Mouse (Mus musculus) effector memory CD4-positive, alpha-beta T cell, adult 5 months (primary cell): ENCODE results near the gene Nisch. TPM values are rescaled to one million over a fixed set of nuclear protein-coding genes. Genes with fewer than 3 reads are reported as not detected.

Experiments
- polyA plus RNA-seq: library from polyadenylated mRNA; unstranded; fragments of 100-300 nt; shearing (Covaris generic); gene quantifications from one replicate; pipeline ENCODE4 v1.2.1, GENCODE M21; 2017

Nisch gene
- polyA plus RNA-seq = 242 TPM

DNA sequence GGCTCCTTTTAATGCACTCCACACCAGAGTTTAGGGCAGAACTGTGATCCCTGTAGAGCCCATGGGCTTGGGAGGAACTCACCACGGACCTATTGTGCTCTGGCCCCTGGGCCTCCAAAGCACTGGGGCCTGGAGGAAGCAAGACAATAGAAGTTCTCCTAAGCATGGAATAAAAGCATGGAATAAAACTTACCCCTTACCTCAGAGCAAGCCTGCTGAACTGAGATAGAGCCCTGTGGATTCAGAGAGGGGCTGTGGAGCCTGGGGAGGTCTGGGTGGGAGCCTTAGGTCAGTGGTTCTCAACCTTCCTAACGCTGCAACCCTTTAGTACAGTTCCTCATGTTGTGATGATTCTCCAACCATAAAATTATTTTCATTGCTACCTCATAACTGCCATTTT is at the start of gene Nisch:
TSS of gene Nisch (minus strand) at position 101 of the 400 bp plus-strand sequence.

DNA sequence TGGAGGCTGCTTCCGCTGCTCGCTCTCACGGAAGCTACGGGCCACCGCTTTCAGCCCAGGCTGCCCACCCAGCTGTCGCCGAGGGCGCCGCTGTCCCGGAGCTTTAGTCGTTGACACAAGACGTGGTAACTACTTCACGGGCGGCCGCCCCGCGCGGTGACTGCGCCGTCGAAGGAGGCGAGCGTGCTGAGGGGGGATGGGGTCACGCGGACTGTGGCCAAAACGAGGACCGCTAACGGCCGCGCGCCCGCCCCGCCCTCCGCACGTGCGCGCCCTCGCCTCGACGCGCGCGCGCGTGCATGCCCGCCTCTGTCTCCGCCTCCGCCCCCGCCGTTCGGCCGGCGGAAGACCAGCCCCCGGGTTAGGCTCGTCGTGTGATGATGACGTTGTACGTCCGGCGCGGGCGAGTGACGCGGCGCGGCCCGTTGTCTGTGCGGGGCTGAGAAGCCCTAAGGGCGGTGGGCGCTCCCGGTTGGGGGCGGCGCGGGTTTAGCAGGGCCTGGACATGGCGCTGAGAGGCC is 34.4 kb upstream of the Nisch start, which contains the start of the genes Phf7 and Bap1:
TSS of gene Phf7 (minus strand) at position 234 of the 521 bp plus-strand sequence.
TSS of gene Bap1 (plus strand) at position 367 of the 521 bp plus-strand sequence.

DNA sequence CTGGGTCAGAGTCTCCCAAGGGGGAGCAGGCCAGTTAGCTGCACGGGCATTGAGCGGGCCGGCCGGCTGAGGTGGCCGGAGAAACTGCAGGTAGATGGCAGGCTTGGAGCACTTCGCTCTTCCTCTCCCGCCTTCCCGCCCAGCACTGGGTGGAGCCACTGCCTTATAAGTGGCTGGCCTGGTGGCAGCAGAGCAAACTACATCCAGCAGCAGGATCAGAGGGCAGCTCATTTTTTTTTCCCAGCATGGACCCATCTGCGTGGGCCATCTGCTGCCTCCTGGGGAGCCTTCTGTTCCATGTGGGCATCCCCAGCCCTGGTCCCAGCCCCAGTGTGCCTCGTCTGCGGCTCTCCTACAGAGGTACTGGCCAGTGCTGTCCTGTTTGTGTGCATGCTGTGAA is 920 bp upstream of the Nisch start, which contains the start of gene Sema3g:
TSS of gene Sema3g (plus strand) at position 195 of the 400 bp plus-strand sequence.

DNA sequence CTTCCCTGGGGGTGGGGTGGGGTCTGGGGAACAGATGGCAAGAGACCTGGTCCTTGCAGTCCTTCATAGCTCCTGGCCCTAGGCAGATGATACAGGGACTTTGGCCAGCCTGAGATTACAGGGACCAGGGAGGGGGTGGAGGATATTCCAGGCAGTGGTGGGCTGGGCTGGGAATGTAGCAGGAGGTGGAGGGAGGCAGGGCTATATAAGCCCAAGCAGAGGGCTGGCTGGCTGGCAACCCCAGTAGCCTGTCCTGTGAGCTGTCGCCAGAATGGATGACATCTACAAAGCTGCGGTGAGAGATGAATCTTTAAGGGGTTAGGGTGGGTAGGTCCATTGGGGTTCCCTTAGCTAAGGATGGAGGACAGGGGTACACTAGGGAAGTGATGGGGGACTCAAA is 8.7 kb downstream of the Nisch start, which contains the start of gene Tnnc1:
TSS of gene Tnnc1 (plus strand) at position 229 of the 400 bp plus-strand sequence.

DNA sequence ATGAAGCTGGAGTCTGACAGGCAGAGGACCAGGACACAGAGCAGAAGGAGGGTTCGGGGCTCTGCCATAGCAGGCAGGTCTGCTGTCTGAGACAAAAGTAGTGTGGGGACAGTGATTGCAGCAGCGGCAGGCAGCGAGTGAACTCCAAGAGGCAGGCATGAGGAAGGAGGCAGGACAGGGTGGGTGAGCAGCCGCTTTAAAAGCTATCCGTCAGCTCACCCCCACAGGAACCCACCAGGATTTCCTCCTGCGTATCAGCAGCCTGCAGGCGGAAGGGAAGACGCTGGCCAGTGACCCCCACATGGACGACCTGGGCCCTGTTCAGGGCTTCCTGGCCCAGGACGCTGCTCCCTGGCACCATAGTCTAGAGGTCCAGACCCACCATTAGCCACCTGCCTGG is 48.3 kb downstream of the Nisch start, which contains the start of gene Stab1:
TSS of gene Stab1 (minus strand) at position 217 of the 400 bp plus-strand sequence.

DNA sequence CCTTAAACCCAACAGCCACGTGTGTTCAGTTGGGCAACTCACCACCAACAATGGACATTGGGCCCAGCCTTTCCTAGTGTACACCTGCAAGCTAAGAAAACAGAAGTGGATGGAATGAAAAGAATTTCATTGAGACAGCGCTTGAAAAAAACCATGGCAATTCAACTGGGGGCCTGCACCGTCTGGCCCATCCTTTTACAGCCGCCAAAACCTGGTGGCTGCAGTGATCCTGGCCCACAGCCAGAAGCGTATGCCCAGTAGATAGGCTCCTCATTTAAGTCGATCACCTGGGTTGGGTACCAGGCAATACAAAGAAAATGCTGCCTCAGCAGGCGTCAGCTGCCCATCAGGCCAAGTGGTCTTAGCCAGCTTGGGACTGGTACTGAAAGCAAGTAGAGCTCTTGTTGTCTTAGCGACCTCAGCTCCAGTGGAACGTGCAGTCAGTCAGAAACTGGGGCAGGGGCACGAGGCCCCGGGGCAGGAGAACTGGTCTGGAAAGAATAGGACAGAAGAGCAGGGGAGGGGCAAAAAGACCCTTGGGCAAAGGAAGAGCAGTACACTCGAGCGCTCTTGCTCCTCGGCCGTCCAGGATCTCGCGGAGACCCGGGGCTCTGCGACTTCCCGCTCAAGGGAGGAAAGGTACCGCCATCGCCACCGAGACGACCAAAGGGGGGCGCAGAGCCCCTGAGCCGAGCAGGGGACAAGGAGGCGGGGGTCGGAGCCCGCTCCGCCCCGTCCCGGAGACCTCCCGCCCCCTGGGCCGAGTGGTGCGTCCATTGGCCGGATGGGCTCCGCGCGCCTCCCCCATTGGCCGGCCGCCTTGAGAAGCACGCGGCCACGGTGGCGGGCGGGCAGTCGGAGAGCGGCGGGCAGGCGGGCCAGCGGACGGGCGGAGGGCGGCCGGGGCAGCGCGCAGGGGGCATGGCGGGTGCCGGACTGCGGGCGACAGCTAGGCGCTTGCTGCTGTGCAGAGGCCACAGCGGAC is 86.2 kb downstream of the Nisch start, which contains the start of gene Nt5dc2:
TSS of gene Nt5dc2 (plus strand) at position 818 of the 985 bp plus-strand sequence.

DNA sequence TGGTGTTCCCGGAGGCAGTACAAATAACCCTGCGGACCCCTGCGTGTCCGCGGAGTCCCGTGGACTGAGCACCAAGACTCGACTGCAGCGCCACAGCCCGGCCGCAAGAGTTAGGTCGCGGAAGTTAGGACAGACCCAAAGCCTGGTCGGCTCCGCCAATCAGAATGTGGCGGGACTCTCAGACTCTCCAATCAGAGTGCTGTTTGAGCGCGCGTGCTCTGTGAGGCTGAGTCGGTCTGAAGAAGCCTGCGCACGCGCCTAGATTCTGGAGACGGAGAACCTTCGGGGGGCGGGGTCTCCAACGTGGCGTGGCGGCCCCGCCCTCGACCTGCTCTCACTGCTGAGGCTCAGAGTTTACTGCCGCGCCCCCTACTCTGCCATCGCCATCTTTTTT is 87.9 kb downstream of the Nisch start, which contains the start of gene Smim4:
TSS of gene Smim4 (minus strand) at position 131 of the 394 bp plus-strand sequence.

Other genes with a start within 250 kb of the Nisch start
- gene Glt8d1, start 215.5 kb downstream of the Nisch start, polyA plus RNA-seq = 9.7 TPM
- gene Spcs1, start 215.3 kb downstream of the Nisch start, polyA plus RNA-seq = 144 TPM
- gene Pbrm1, start 197.8 kb downstream of the Nisch start, polyA plus RNA-seq = 135 TPM
- 140 TPM for gene Gnl3, start 197.8 kb downstream of the Nisch start, polyA plus RNA-seq
- 41.6 TPM for gene Smim4, start 88.0 kb downstream of the Nisch start, polyA plus RNA-seq
- not detected for gene Nt5dc2, start 85.9 kb downstream of the Nisch start, polyA plus RNA-seq
- gene Stab1, start 48.3 kb downstream of the Nisch start, polyA plus RNA-seq = 0.76 TPM
- gene Tnnc1, start 8.6 kb downstream of the Nisch start, polyA plus RNA-seq = not detected
- not detected for gene Sema3g, start 914 bp upstream of the Nisch start, polyA plus RNA-seq
- gene Phf7, start 34.4 kb upstream of the Nisch start, polyA plus RNA-seq = 6.8 TPM
- gene Bap1, start 34.5 kb upstream of the Nisch start, polyA plus RNA-seq = 78.6 TPM
- gene Dnah1, start 107.0 kb upstream of the Nisch start, polyA plus RNA-seq = not detected
- gene Capn7, start 119.7 kb upstream of the Nisch start, polyA plus RNA-seq = 47.1 TPM
- gene Sh3bp5, start 219.1 kb upstream of the Nisch start, polyA plus RNA-seq = 38.5 TPM